Mouse (Mus musculus) brain, adult 2 months (tissue): ENCODE results near the gene Fstl1.

Experiments
- DNase-seq: peaks from one replicate; pipeline ENCODE4 v3.0.0; 2011; ENCODE audit warnings: low read depth, low spot score

Gene Fstl1

GRCm38 (mm10) chr16:37776860-37777651, at the start of gene Fstl1:
Fstl1 (plus strand) TSS chr16:37776873.
- DNase-seq = peak; percentile 75

- peak; percentile 44 for DNase-seq
Measured at GRCm38 (mm10) chr16:37728674-37729073, 48.0 kb upstream of the Fstl1 start.

- DNase-seq = peak; percentile 16
Measured at GRCm38 (mm10) chr16:37729381-37730150, 47.1 kb upstream of the Fstl1 start.

GRCm38 (mm10) chr16:37730293-37730835, 46.3 kb upstream of the Fstl1 start:
- DNase-seq = peak; percentile 28

- DNase-seq = no peak
Measured at GRCm38 (mm10) chr16:37731431-37731830, 45.2 kb upstream of the Fstl1 start.

- DNase-seq = peak; percentile 39
Measured at GRCm38 (mm10) chr16:37732023-37732761, 44.5 kb upstream of the Fstl1 start.

GRCm38 (mm10) chr16:37740076-37740475, 36.6 kb upstream of the Fstl1 start:
- DNase-seq = no peak

GRCm38 (mm10) chr16:37742266-37742665, 34.4 kb upstream of the Fstl1 start:
- peak; percentile 72 for DNase-seq

- no peak for DNase-seq
Measured at GRCm38 (mm10) chr16:37752876-37753275, 23.8 kb upstream of the Fstl1 start.

- no peak for DNase-seq
Measured at GRCm38 (mm10) chr16:37753809-37754208, 22.9 kb upstream of the Fstl1 start.

GRCm38 (mm10) chr16:37754483-37754882, 22.2 kb upstream of the Fstl1 start:
- DNase-seq = no peak

GRCm38 (mm10) chr16:37757223-37757622, 19.4 kb upstream of the Fstl1 start:
- DNase-seq = no peak

GRCm38 (mm10) chr16:37763797-37764196, 12.9 kb upstream of the Fstl1 start:
- DNase-seq = no peak

GRCm38 (mm10) chr16:37776166-37776859, 360 bp upstream of the Fstl1 start:
- no peak for DNase-seq

GRCm38 (mm10) chr16:37777796-37778475, 1.3 kb downstream of the Fstl1 start:
- DNase-seq = no peak

GRCm38 (mm10) chr16:37778529-37778928, 1.9 kb downstream of the Fstl1 start:
- DNase-seq = no peak

GRCm38 (mm10) chr16:37779651-37780280, 3.1 kb downstream of the Fstl1 start:
- DNase-seq = no peak

GRCm38 (mm10) chr16:37780386-37780785, 3.7 kb downstream of the Fstl1 start:
- no peak for DNase-seq

GRCm38 (mm10) chr16:37780911-37781310, 4.2 kb downstream of the Fstl1 start:
- peak; percentile 42 for DNase-seq

- no peak for DNase-seq
Measured at GRCm38 (mm10) chr16:37784526-37784925, 7.9 kb downstream of the Fstl1 start.
